Comparison of ENCODE assay signal across 8 mouse cellular contexts in genomic region chr7:16842645-16843063, GRCm38 (mm10). TPM values are rescaled to one million over a fixed set of nuclear protein-coding genes. Genes with fewer than 3 reads are reported as not detected.
A peak's percentile ranks its signal among the peaks of the same experiment; 100 is the strongest.
DNase-seq lines count a peak whose midpoint lies in the region; ATAC-seq and TF ChIP-seq lines count a peak whose summit lies in the region.

Prkd2 (plus strand) TSS chr7:16842902.

- peaks cover 10% of the 10 kb centered on the region for H3K4me1 ChIP-seq in lung, adult 2 months (ENCODE audit: control insufficient read depth, insufficient read depth, low read length)
- H3K4me1 ChIP-seq in neural tube, embryonic 15.5 days, result peaks cover 45% of the 10 kb centered on the region

- TF ChIP-seq CTCF in layer of hippocampus, adult 2 months (conservative IDR thresholded peaks at IDR 0.05), result no peak
- no peak for TF ChIP-seq CTCF in lung, adult 2 months (IDR thresholded peaks at IDR 0.05; ENCODE audit: insufficient read depth, low read length)

- no peaks in the 10 kb centered on the region for H3K9me3 ChIP-seq in neural tube, embryonic 15.5 days (replicated peaks)

- 1% methylated on average over 31 of the region's 32 CpGs for WGBS in lung, adult 2 months
- WGBS in neural tube, embryonic 15.5 days, result under 1% methylated on average over 31 of the region's 32 CpGs

- peak within 1 kb of the TSS; percentile 74 for H3K9ac ChIP-seq in neural tube, embryonic 15.5 days (replicated peaks)

- peak; percentile 79; the same call in 1 of the 2 replicates for TF ChIP-seq POLR2A in lung, adult 2 months (IDR thresholded peaks at IDR 0.05; ENCODE audit: borderline replicate concordance, extremely low read depth, low read depth, low read length)

- H3K36me3 ChIP-seq in neural tube, embryonic 15.5 days, result peaks cover 41% of the 10 kb centered on the region

- peak within 1 kb of the TSS; percentile 54 for H3K4me3 ChIP-seq in layer of hippocampus, adult 2 months
- peak within 1 kb of the TSS; percentile 72 for H3K4me3 ChIP-seq in lung, adult 2 months (replicated peaks; ENCODE audit: extremely low read depth, low read depth, low read length)
- peak within 1 kb of the TSS; percentile 59 for H3K4me3 ChIP-seq in neural tube, embryonic 15.5 days (replicated peaks)

- peak; percentile 88 for ATAC-seq in neural tube, embryonic 15.5 days (ENCODE audit: low FRiP score)

- peak; percentile 52 for DNase-seq in MEL-GATA-1-ER (ENCODE audit: extremely low read depth, low read depth)
- peak; percentile 85 for DNase-seq in cerebellum, adult 8-10 months
- peak; percentile 86 for DNase-seq in forelimb bud, embryonic 11.5 days (ENCODE audit: low read depth, low spot score)
- peak; percentile 95 for DNase-seq in heart, postnatal 4 days
- DNase-seq in layer of hippocampus, adult 2 months (ENCODE audit: low spot score in 2 of 2), result peak; percentile 87
- peak; percentile 98 for DNase-seq in lung, adult 2 months
- DNase-seq in testis, postnatal 14 days (ENCODE audit: low spot score), result peak; percentile 84

- peak within 1 kb of the TSS; percentile 98 for H3K4me2 ChIP-seq in neural tube, embryonic 15.5 days

- peak within 1 kb of the TSS; percentile 87 for H3K27ac ChIP-seq in layer of hippocampus, adult 2 months
- H3K27ac ChIP-seq in neural tube, embryonic 15.5 days (replicated peaks), result peak within 1 kb of the TSS; percentile 76

- H3K27me3 ChIP-seq in neural tube, embryonic 15.5 days (replicated peaks), result no peaks in the 10 kb centered on the region

RNA-seq across cellular contexts. Expression of gene Prkd2, which starts in this region (rescaled TPM):
- 10 to 100 TPM; 23.0 to 23.4 TPM for total RNA-seq in heart, postnatal 4 days (2021)
- total RNA-seq in layer of hippocampus, adult 2 months (2021), result 1 to 10 TPM; 6.5 to 7.3 TPM
- 97.2 and 121 TPM in 2 replicates for polyA plus RNA-seq in lung, adult 2 months (2012; rRNA removed)
- 5.0 and 8.4 TPM in 2 replicates for polyA plus RNA-seq in neural tube, embryonic 15.5 days (2015; fragmentation: Nextera tagmentation; extraction: Ambion mirVana)

Comparison
In these comparisons a context has a peak if more than half of its experiments do, and no peak if none do; other contexts are left out.
1. Peak in every context shown above with its lines: DNase-seq, ATAC-seq, H3K4me3 ChIP-seq and H3K27ac ChIP-seq.
2. RNA of gene Prkd2 (polyA plus RNA-seq): 97.2 to 121 TPM in lung, adult 2 months; 5.0 to 8.4 TPM in neural tube, embryonic 15.5 days; every median in the first group is over 10 times any median in the second.